ENCODE assay signal across 9 mouse cellular contexts in genomic region chr12:103242083-103242581, GRCm38 (mm10). TPM values are rescaled to one million over a fixed set of nuclear protein-coding genes. Genes with fewer than 3 reads are reported as not detected.
DNase-seq lines count a peak whose midpoint lies in the region; ATAC-seq and TF ChIP-seq lines count a peak whose summit lies in the region.
"Had no signal": no experiment of that assay in that cellular context is flagged by ENCODE, and none has a peak within 500 bp of the region (broad histone marks: within the 10 kb centered on the region; RNA-seq: fewer than 3 reads in every experiment).

Prima1 (minus strand) TSS chr12:103242150.

- peak within 1 kb of the TSS; percentile 84 for H3K9ac ChIP-seq in embryonic facial prominence, embryonic 11.5 days (replicated peaks; ENCODE audit: low read length)
- peak within 1 kb of the TSS; percentile 69 for H3K9ac ChIP-seq in heart, adult 2 months (ENCODE audit: low read depth, low read length)
- peak within 1 kb of the TSS; percentile 77 for H3K9ac ChIP-seq in limb, embryonic 11.5 days (ENCODE audit: low read length)
- H3K9ac ChIP-seq in midbrain, embryonic 14.5 days (replicated peaks; ENCODE audit: low read length) = peak within 1 kb of the TSS; percentile 75
- peak within 1 kb of the TSS; percentile 79 for H3K9ac ChIP-seq in stomach, embryonic 16.5 days (ENCODE audit: low read length)

- peaks cover 3% of the 10 kb centered on the region for H3K27me3 ChIP-seq in embryonic facial prominence, embryonic 11.5 days (ENCODE audit: control insufficient read depth, insufficient read depth, low read length)
- peaks cover 5% of the 10 kb centered on the region for H3K27me3 ChIP-seq in heart, adult 2 months (ENCODE audit: control insufficient read depth, insufficient read depth, low read length)
- no peaks in the 10 kb centered on the region for H3K27me3 ChIP-seq in kidney, adult 2 months (replicated peaks; ENCODE audit: control insufficient read depth, insufficient read depth, low read length)
- peaks cover 20% of the 10 kb centered on the region for H3K27me3 ChIP-seq in limb, embryonic 11.5 days (ENCODE audit: control insufficient read depth, insufficient read depth, low read length)
- 0 out of 2 replicates have a peak, but pooled peaks cover 3% of the 10 kb centered on the region for H3K27me3 ChIP-seq in midbrain, embryonic 14.5 days (ENCODE audit: control insufficient read depth, insufficient read depth, low read length)
- peaks cover 4% of the 10 kb centered on the region for H3K27me3 ChIP-seq in stomach, embryonic 16.5 days (ENCODE audit: control insufficient read depth, insufficient read depth, low read length)

- H3K79me2 ChIP-seq in heart, adult 2 months (replicated peaks; ENCODE audit: control insufficient read depth, insufficient read depth, low read length) = no peaks in the 10 kb centered on the region

- peak; percentile 80 for DNase-seq in adrenal gland, postnatal 25 days
- peak; percentile 89 for DNase-seq in embryonic facial prominence, embryonic 11.5 days (ENCODE audit: low spot score)
- DNase-seq in heart, adult 2 months = peak; percentile 70 to 71
- DNase-seq in kidney, adult 2 months = peak; percentile 67
- DNase-seq in limb, embryonic 11.5 days (ENCODE audit: low spot score) = peak; percentile 81
- DNase-seq in midbrain, embryonic 14.5 days = peak; percentile 87
- no peak for DNase-seq in spleen, postnatal 4 days (ENCODE audit: low spot score in 2 of 2)

- no peaks in the 10 kb centered on the region for H3K36me3 ChIP-seq in embryonic facial prominence, embryonic 11.5 days (replicated peaks; ENCODE audit: control insufficient read depth, insufficient read depth, low read depth, low read length)
- H3K36me3 ChIP-seq in heart, adult 2 months (ENCODE audit: control insufficient read depth, insufficient read depth, low read length) = no peaks in the 10 kb centered on the region
- H3K36me3 ChIP-seq in kidney, adult 2 months (ENCODE audit: control insufficient read depth, insufficient read depth, low read length) = no peaks in the 10 kb centered on the region
- no peaks in the 10 kb centered on the region for H3K36me3 ChIP-seq in limb, embryonic 11.5 days (ENCODE audit: control insufficient read depth, insufficient read depth, low read length)
- no peaks in the 10 kb centered on the region for H3K36me3 ChIP-seq in midbrain, embryonic 14.5 days (ENCODE audit: control insufficient read depth, insufficient read depth, low read length)
- no peaks in the 10 kb centered on the region for H3K36me3 ChIP-seq in stomach, embryonic 16.5 days (ENCODE audit: control insufficient read depth, insufficient read depth, low read length)

- peak within 1 kb of the TSS; percentile 95 for H3K4me2 ChIP-seq in embryonic facial prominence, embryonic 11.5 days (ENCODE audit: low read depth, low read length)
- peak within 1 kb of the TSS; percentile 92 for H3K4me2 ChIP-seq in limb, embryonic 11.5 days (ENCODE audit: low read depth, severe bottlenecking)
- peak within 1 kb of the TSS; percentile 95 for H3K4me2 ChIP-seq in midbrain, embryonic 14.5 days (ENCODE audit: low read length)
- H3K4me2 ChIP-seq in stomach, embryonic 16.5 days (ENCODE audit: low read depth, low read length) = peak within 1 kb of the TSS; percentile 71

- intact Hi-C loops in heart, adult 2 months (cut with DNase I) = loop anchor here (1.0 to 5.0 kb wide), 2 partner anchors 60 to 98 kb away; no protein-coding TSS in a partner anchor

- peak within 1 kb of the TSS; percentile 59 for H3K27ac ChIP-seq in embryonic facial prominence, embryonic 11.5 days (replicated peaks; ENCODE audit: low read depth, low read length)
- H3K27ac ChIP-seq in heart, adult 2 months = peak within 1 kb of the TSS; percentile 48
- no peak within 1 kb of the TSS for H3K27ac ChIP-seq in kidney, adult 2 months (ENCODE audit: insufficient read depth, low read depth, low read length)
- H3K27ac ChIP-seq in limb, embryonic 11.5 days (replicated peaks; ENCODE audit: low read depth, low read length) = no peak within 1 kb of the TSS; the same call in 1 of the 2 replicates
- H3K27ac ChIP-seq in midbrain, embryonic 14.5 days (replicated peaks; ENCODE audit: low read depth, low read length) = peak within 1 kb of the TSS; percentile 77
- H3K27ac ChIP-seq in stomach, embryonic 16.5 days (ENCODE audit: low read length) = peak within 1 kb of the TSS; percentile 86

- no peak for TF ChIP-seq POLR2A in heart, adult 2 months (IDR thresholded peaks at IDR 0.05; ENCODE audit: insufficient read depth, low read depth, low read length)
- TF ChIP-seq POLR2A in kidney, adult 2 months (IDR thresholded peaks at IDR 0.05; ENCODE audit: low read depth, low read length) = no peak

- peak within 1 kb of the TSS; percentile 67 for H3K4me3 ChIP-seq in embryonic facial prominence, embryonic 11.5 days (ENCODE audit: low read depth, low read length)
- peak within 1 kb of the TSS; percentile 50 for H3K4me3 ChIP-seq in heart, adult 2 months
- H3K4me3 ChIP-seq in kidney, adult 2 months (ENCODE audit: insufficient read depth, low read depth, low read length) = peak within 1 kb of the TSS; percentile 48
- H3K4me3 ChIP-seq in limb, embryonic 11.5 days (ENCODE audit: low read depth, low read length) = peak within 1 kb of the TSS; percentile 60
- H3K4me3 ChIP-seq in midbrain, embryonic 14.5 days (replicated peaks; ENCODE audit: low read depth, low read length) = peak within 1 kb of the TSS; percentile 71
- peak within 1 kb of the TSS; percentile 66 for H3K4me3 ChIP-seq in stomach, embryonic 16.5 days (replicated peaks; ENCODE audit: low read length)

- peak; percentile 66 for ATAC-seq in embryonic facial prominence, embryonic 11.5 days (replicated peaks; ENCODE audit: insufficient number of reproducible peaks, low FRiP score, low TSS enrichment, low read depth)
- ATAC-seq in limb, embryonic 11.5 days (ENCODE audit: insufficient number of reproducible peaks, low FRiP score, low TSS enrichment, low read depth) = peak; percentile 86
- peak; percentile 67 for ATAC-seq in midbrain, embryonic 14.5 days (ENCODE audit: low FRiP score, low TSS enrichment)
- peak; percentile 81 for ATAC-seq in stomach, embryonic 16.5 days (ENCODE audit: insufficient read depth, low FRiP score)

- H3K4me1 ChIP-seq in embryonic facial prominence, embryonic 11.5 days (ENCODE audit: control insufficient read depth, insufficient read depth, low read length) = no peaks in the 10 kb centered on the region
- no peaks in the 10 kb centered on the region for H3K4me1 ChIP-seq in heart, adult 2 months (ENCODE audit: control insufficient read depth, insufficient read depth, low read length)
- no peaks in the 10 kb centered on the region; the same call in 1 of the 2 replicates for H3K4me1 ChIP-seq in kidney, adult 2 months (ENCODE audit: control insufficient read depth, insufficient read depth, low read length)
- H3K4me1 ChIP-seq in limb, embryonic 11.5 days (ENCODE audit: control insufficient read depth, insufficient read depth, low read length) = peaks cover 3% of the 10 kb centered on the region; the same call in 1 of the 2 replicates
- H3K4me1 ChIP-seq in midbrain, embryonic 14.5 days (ENCODE audit: control insufficient read depth, insufficient read depth, low read length) = peaks cover 12% of the 10 kb centered on the region; the same call in 1 of the 2 replicates
- peaks cover 6% of the 10 kb centered on the region; the same call in 1 of the 2 replicates for H3K4me1 ChIP-seq in stomach, embryonic 16.5 days (ENCODE audit: control insufficient read depth, insufficient read depth, low read length)

- under 1% methylated on average over 53 of the region's 54 CpGs for WGBS in embryonic facial prominence, embryonic 11.5 days
- under 1% methylated on average over 43 of the region's 54 CpGs for WGBS in heart, adult 2 months
- under 1% methylated on average over 54 of the region's 54 CpGs for WGBS in kidney, adult 2 months
- 2% methylated on average over 48 of the region's 54 CpGs for WGBS in limb, embryonic 11.5 days
- WGBS in midbrain, embryonic 14.5 days = under 1% methylated on average over 53 of the region's 54 CpGs
- under 1% methylated on average over 53 of the region's 54 CpGs for WGBS in stomach, embryonic 16.5 days

- no peak for TF ChIP-seq CTCF in heart, adult 2 months (IDR thresholded peaks at IDR 0.05)
- TF ChIP-seq CTCF in kidney, adult 2 months (conservative IDR thresholded peaks at IDR 0.05; ENCODE audit: insufficient read depth, insufficient read length, low read depth, low read length) = no peak

- H3K9me3 ChIP-seq in embryonic facial prominence, embryonic 11.5 days (replicated peaks; ENCODE audit: control insufficient read depth, low read length) = no peaks in the 10 kb centered on the region
- no peaks in the 10 kb centered on the region for H3K9me3 ChIP-seq in limb, embryonic 11.5 days (ENCODE audit: control insufficient read depth, low read length)
- H3K9me3 ChIP-seq in midbrain, embryonic 14.5 days (ENCODE audit: control insufficient read depth, low read length) = no peaks in the 10 kb centered on the region
- H3K9me3 ChIP-seq in stomach, embryonic 16.5 days (replicated peaks; ENCODE audit: control insufficient read depth, low read length) = no peaks in the 10 kb centered on the region

- TF ChIP-seq EP300 in heart, adult 2 months (IDR thresholded peaks at IDR 0.05; ENCODE audit: insufficient read depth, low read depth, low read length) = no peak

RNA-seq across cellular contexts. Expression of gene Prima1, which starts in this region (rescaled TPM):
- total RNA-seq in adrenal gland, postnatal 25 days (2021) = 1.4 and 1.8 TPM in 2 replicates
- 0.32 and 0.50 TPM in 2 replicates for polyA plus RNA-seq in embryonic facial prominence, embryonic 11.5 days (2014; fragmentation: Nextera tagmentation; extraction: Ambion mirVana)
- under 1 TPM; 0.29 to 0.43 TPM for total RNA-seq in heart, adult 2 months (2021)
- 0.53 and 1.4 TPM in 2 replicates for polyA plus RNA-seq in heart, adult 2 months (2012; rRNA removed)
- polyA plus RNA-seq in kidney, adult 2 months (2012; rRNA removed) = 6.5 and 6.6 TPM in 2 replicates
- polyA plus RNA-seq in limb, embryonic 11.5 days (2014; fragmentation: Nextera tagmentation; extraction: Ambion mirVana) = 0.16 TPM in 1 of 2 replicates, not detected in the other
- 1.1 and 1.2 TPM in 2 replicates for polyA plus RNA-seq in midbrain, embryonic 14.5 days (2014; fragmentation: Nextera tagmentation; extraction: Ambion mirVana)
- 0.90 and 1.3 TPM in 2 replicates for polyA plus RNA-seq in stomach, embryonic 16.5 days (2015; fragmentation: Nextera tagmentation; extraction: Ambion mirVana)
- total RNA-seq: common myeloid progenitor, adult 5-6 weeks had no signal

Comparison
In these comparisons a context has a peak if more than half of its experiments do, and no peak if none do; other contexts are left out.
1. Peak in DNase-seq, ATAC-seq, H3K4me3 ChIP-seq, H3K27ac ChIP-seq, H3K9ac ChIP-seq and H3K4me2 ChIP-seq in embryonic facial prominence, embryonic 11.5 days; RNA of the gene not detected or under 1 TPM.
2. Peak in DNase-seq, ATAC-seq, H3K4me3 ChIP-seq, H3K9ac ChIP-seq and H3K4me2 ChIP-seq in limb, embryonic 11.5 days; RNA of the gene not detected or under 1 TPM.
3. DNase-seq: peak in adrenal gland, postnatal 25 days (single experiment), heart, adult 2 months (2 of 2), kidney, adult 2 months (single experiment) and midbrain, embryonic 14.5 days (single experiment); none in spleen, postnatal 4 days (0 of 2).
4. H3K27ac ChIP-seq: peak in heart, adult 2 months (single experiment), midbrain, embryonic 14.5 days (single experiment) and stomach, embryonic 16.5 days (single experiment); none in kidney, adult 2 months (single experiment) and limb, embryonic 11.5 days (single experiment).
5. Peak in every context shown above with its lines, with median percentiles within 50 percentile points of each other: ATAC-seq, H3K4me2 ChIP-seq, H3K4me3 ChIP-seq and H3K9ac ChIP-seq.